Mouse (Mus musculus): ENCODE data around the gene Cd3eap. TPM values are rescaled to one million over a fixed set of nuclear protein-coding genes. Genes with fewer than 3 reads are reported as not detected.

Cd3eap gene
- total and polyA plus RNA-seq, 3 experiments: 43.9 to 49.8 TPM; not detected in 1

GRCm38 (mm10) chr7:19319906-19320305 lies 39.4 kb downstream of the Cd3eap start (continued):
- TF ChIP-seq MAFK (IDR thresholded peaks at IDR 0.05; ENCODE audit: borderline replicate concordance, low read depth, low read length): no peak
- no peak for TF ChIP-seq KAT2A (conservative IDR thresholded peaks at IDR 0.05; ENCODE audit: low read depth, low read length)
- no peak for TF ChIP-seq NRF1 (IDR thresholded peaks at IDR 0.05; ENCODE audit: insufficient read depth, low read depth, low read length, poor library complexity, severe bottlenecking)
- no peak for TF ChIP-seq CTCF (IDR thresholded peaks at IDR 0.05 in 2 of 3, conservative IDR thresholded peaks at IDR 0.05 in 1 of 3; ENCODE audit: control insufficient read depth in 1 of 3, insufficient read depth in 1 of 3, low read depth in 2 of 3, low read length in 3 of 3, poor library complexity in 1 of 3, severe bottlenecking in 1 of 3)
- TF ChIP-seq SMC3 (IDR thresholded peaks at IDR 0.05; ENCODE audit: low read depth, low read length): no peak

GRCm38 (mm10) chr7:19319458-19319857 lies 39.8 kb downstream of the Cd3eap start:
- peaks cover 0 to 25% of the 10 kb centered on the region in 2 experiments; a peak in 2 of 4 replicates for H3K4me1 ChIP-seq (ENCODE audit: control insufficient read depth in 1 of 2, insufficient read depth in 2 of 2, low read length in 2 of 2)

GRCm38 (mm10) chr7:19318676-19319075 lies 40.6 kb downstream of the Cd3eap start:
- Histone ChIP-seq H3K4me1 (ENCODE audit: control insufficient read depth in 1 of 2, insufficient read depth in 2 of 2, low read length in 2 of 2) (peaks cover 0 to 25% of the 10 kb centered on the region in 2 experiments; a peak in 2 of 4 replicates), H3K79me2 (ENCODE audit: control insufficient read depth, insufficient read depth, low read length, poor library complexity) (no peaks in the 10 kb centered on the region), H3K27ac (ENCODE audit: control insufficient read depth, low read depth, low read length) (no peak overlapping the region), H3K9me3 (replicated peaks; ENCODE audit: insufficient read depth, low read length) (no peaks in the 10 kb centered on the region), H3K36me3 (ENCODE audit: control insufficient read depth in 1 of 2, insufficient read depth in 2 of 2, low read length in 2 of 2) (no peaks in the 10 kb centered on the region), H3K4me3 (ENCODE audit: control insufficient read depth in 1 of 2, insufficient read depth in 1 of 2, low read depth in 2 of 2, low read length in 2 of 2) (peak overlapping the region in 1 of 2 experiments; percentile 37; a peak in 1 of 4 replicates), H3K9ac (ENCODE audit: control insufficient read depth, low read depth, low read length, poor library complexity, severe bottlenecking) (0 out of 2 replicates have a peak overlapping the region, but pooled peaks have one; percentile 40), H3K27me3 (ENCODE audit: control insufficient read depth in 1 of 2, insufficient read depth in 2 of 2, low read length in 2 of 2) (peaks cover 3 to 8% of the 10 kb centered on the region in 2 experiments; a peak in 3 of 4 replicates)
- TF ChIP-seq UBTF (IDR thresholded peaks at IDR 0.05; ENCODE audit: borderline replicate concordance, insufficient read depth, low read depth, low read length) (no peak), HCFC1 (IDR thresholded peaks at IDR 0.05; ENCODE audit: low read depth, low read length) (peak; percentile 72), CHD1 (IDR thresholded peaks at IDR 0.05; ENCODE audit: low read depth, low read length) (no peak), MXI1 (IDR thresholded peaks at IDR 0.05; ENCODE audit: low read depth, low read length) (no peak), ZNF384 (IDR thresholded peaks at IDR 0.05; ENCODE audit: low read depth, low read length) (0 out of 2 replicates have a peak, but pooled peaks have one; percentile 29), ZMIZ1 (IDR thresholded peaks at IDR 0.05; ENCODE audit: low read depth, low read length) (no peak)
- peak; percentile 71 for DNase-seq (ENCODE audit: low read depth, low spot score)

More at GRCm38 (mm10) chr7:19319458-19319857, 39.8 kb downstream of the Cd3eap start:
- TF ChIP-seq POLR2AphosphoS5 (IDR thresholded peaks at IDR 0.05; ENCODE audit: borderline replicate concordance, low read depth, low read length): no peak
- no peak for TF ChIP-seq SIN3A (IDR thresholded peaks at IDR 0.05; ENCODE audit: low read length)
- TF ChIP-seq POLR2AphosphoS2 (IDR thresholded peaks at IDR 0.05; ENCODE audit: low read length): no peak
- TF ChIP-seq ELF1 (IDR thresholded peaks at IDR 0.05; ENCODE audit: low read depth, low read length): no peak
- no peak for TF ChIP-seq MAFK (IDR thresholded peaks at IDR 0.05; ENCODE audit: borderline replicate concordance, low read depth, low read length)
- no peak for TF ChIP-seq MYB (IDR thresholded peaks at IDR 0.05; ENCODE audit: low read depth, low read length)
- no peak for TF ChIP-seq TBP (IDR thresholded peaks at IDR 0.05; ENCODE audit: low read depth, low read length)
- TF ChIP-seq CHD2 (IDR thresholded peaks at IDR 0.05; ENCODE audit: low read length): no peak
- no peak for TF ChIP-seq HCFC1 (IDR thresholded peaks at IDR 0.05; ENCODE audit: low read depth, low read length)
- no peak for TF ChIP-seq RAD21 (IDR thresholded peaks at IDR 0.05; ENCODE audit: low read depth, low read length)
- TF ChIP-seq POLR2A (IDR thresholded peaks at IDR 0.05; ENCODE audit: control insufficient read depth in 1 of 2, insufficient read depth in 1 of 2, low read depth in 1 of 2, low read length in 2 of 2, poor library complexity in 1 of 2): no peak
- no peak for TF ChIP-seq NELFE (IDR thresholded peaks at IDR 0.05; ENCODE audit: low read depth, low read length)
- no peak for TF ChIP-seq NRF1 (IDR thresholded peaks at IDR 0.05; ENCODE audit: insufficient read depth, low read depth, low read length, poor library complexity, severe bottlenecking)
- no peak for TF ChIP-seq GATA1 (IDR thresholded peaks at IDR 0.05; ENCODE audit: low read depth, low read length)
- TF ChIP-seq ZKSCAN1 (IDR thresholded peaks at IDR 0.05; ENCODE audit: low read depth, low read length): no peak
- TF ChIP-seq MYC (IDR thresholded peaks at IDR 0.05; ENCODE audit: low read depth, low read length): no peak
- peak overlapping the region in 1 of 2 experiments; percentile 66; a peak in 2 of 4 replicates for H3K4me3 ChIP-seq (ENCODE audit: control insufficient read depth in 1 of 2, insufficient read depth in 1 of 2, low read depth in 2 of 2, low read length in 2 of 2)
- no peak for DNase-seq (ENCODE audit: low read depth, low spot score)
- H3K27ac ChIP-seq (ENCODE audit: control insufficient read depth, low read depth, low read length): no peak overlapping the region
- peaks cover under 1 to 2% of the 10 kb centered on the region in 2 experiments; a peak in 2 of 4 replicates for H3K27me3 ChIP-seq (ENCODE audit: control insufficient read depth in 1 of 2, insufficient read depth in 2 of 2, low read length in 2 of 2)
- no peaks in the 10 kb centered on the region for H3K79me2 ChIP-seq (ENCODE audit: control insufficient read depth, insufficient read depth, low read length, poor library complexity)
- no peaks in the 10 kb centered on the region for H3K9me3 ChIP-seq (replicated peaks; ENCODE audit: insufficient read depth, low read length)
- no peaks in the 10 kb centered on the region for H3K36me3 ChIP-seq (ENCODE audit: control insufficient read depth in 1 of 2, insufficient read depth in 2 of 2, low read length in 2 of 2)
- peak overlapping the region; percentile 52 for H3K9ac ChIP-seq (ENCODE audit: control insufficient read depth, low read depth, low read length, poor library complexity, severe bottlenecking)

All from MEL (cell line).